Mouse (Mus musculus) C2C12 (cell line): Measurements from ENCODE around the gene Zbtb8b. TPM values are rescaled to one million over a fixed set of nuclear protein-coding genes. Genes with fewer than 3 reads are reported as not detected.

Experiments used
- H3K27me3 ChIP-seq: one replicate; pipeline ENCODE4 v1.6.1; 2011; ENCODE audit not compliant: control insufficient read depth, insufficient read depth, insufficient read length
- H3K36me3 ChIP-seq: one replicate; pipeline ENCODE4 v1.6.1; 2011; ENCODE audit not compliant: control insufficient read depth, insufficient read depth
- H3K4me3 ChIP-seq: one replicate; pipeline ENCODE4 v1.5.1; 2011; ENCODE audit warnings: mild to moderate bottlenecking, control low read depth; ENCODE audit not compliant: poor library complexity, insufficient read depth, severe bottlenecking
- H3K79me2 ChIP-seq: one replicate; pipeline ENCODE4 v1.6.1; 2011; ENCODE audit not compliant: control insufficient read depth, insufficient read depth
- H3K79me3 ChIP-seq: one replicate; pipeline ENCODE4 v1.6.1; 2011; ENCODE audit warnings: low read depth, control low read depth
- H3ac ChIP-seq: one replicate; pipeline ENCODE3; 2011; ENCODE audit warnings: low read depth; ENCODE audit not compliant: control insufficient read depth, insufficient read length
- CEBPB ChIP-seq: IDR thresholded peaks from one replicate; pipeline ENCODE4 v1.6.1; 2011; ENCODE audit warnings: low read depth, mild to moderate bottlenecking, control low read depth, moderate library complexity
- CTCF ChIP-seq: IDR thresholded peaks from one replicate; pipeline ENCODE4 v1.5.1; 2011; ENCODE audit not compliant: control insufficient read depth, insufficient read depth, insufficient read length
- FOSL1 ChIP-seq: IDR thresholded peaks from one replicate; pipeline ENCODE4 v1.8.0; 2011; ENCODE audit warnings: mild to moderate bottlenecking, low read length; ENCODE audit not compliant: poor library complexity, insufficient read depth, severe bottlenecking
- MAX ChIP-seq: IDR thresholded peaks from one replicate; pipeline ENCODE4 v1.6.1; 2011; ENCODE audit warnings: mild to moderate bottlenecking, control low read depth
- MYOD1 ChIP-seq: IDR thresholded peaks from one replicate; pipeline ENCODE4 v1.6.1; 2011; ENCODE audit warnings: low read depth; ENCODE audit not compliant: control insufficient read depth, insufficient read length
- MYOG ChIP-seq: IDR thresholded peaks from one replicate; pipeline ENCODE4 v1.6.1; 2011; ENCODE audit not compliant: control insufficient read depth, insufficient read length; ENCODE audit errors: extremely low read depth
- USF1 ChIP-seq: IDR thresholded peaks from one replicate; pipeline ENCODE4 v1.6.1; 2011; ENCODE audit warnings: low read depth, mild to moderate bottlenecking, control low read depth, moderate library complexity
- long read RNA-seq, 2 experiments: library from polyadenylated mRNA; unstranded; transcript quantifications; one replicate each; pipeline ENCODE4 v2.0.0; 2019 to 2020
- polyA plus RNA-seq: library from polyadenylated mRNA; unstranded; fragments of >200 nt; fragmentation: generic; extraction: Trizol; gene quantifications from one replicate; pipeline ENCODE4 v1.2.1, GENCODE M21; 2012; ENCODE audit warnings: missing spikeins

Zbtb8b gene
- polyA plus RNA-seq, result not detected
- long read RNA-seq, experiment 1, result 0 reads
- long read RNA-seq, experiment 2, result 0 reads

DNA sequence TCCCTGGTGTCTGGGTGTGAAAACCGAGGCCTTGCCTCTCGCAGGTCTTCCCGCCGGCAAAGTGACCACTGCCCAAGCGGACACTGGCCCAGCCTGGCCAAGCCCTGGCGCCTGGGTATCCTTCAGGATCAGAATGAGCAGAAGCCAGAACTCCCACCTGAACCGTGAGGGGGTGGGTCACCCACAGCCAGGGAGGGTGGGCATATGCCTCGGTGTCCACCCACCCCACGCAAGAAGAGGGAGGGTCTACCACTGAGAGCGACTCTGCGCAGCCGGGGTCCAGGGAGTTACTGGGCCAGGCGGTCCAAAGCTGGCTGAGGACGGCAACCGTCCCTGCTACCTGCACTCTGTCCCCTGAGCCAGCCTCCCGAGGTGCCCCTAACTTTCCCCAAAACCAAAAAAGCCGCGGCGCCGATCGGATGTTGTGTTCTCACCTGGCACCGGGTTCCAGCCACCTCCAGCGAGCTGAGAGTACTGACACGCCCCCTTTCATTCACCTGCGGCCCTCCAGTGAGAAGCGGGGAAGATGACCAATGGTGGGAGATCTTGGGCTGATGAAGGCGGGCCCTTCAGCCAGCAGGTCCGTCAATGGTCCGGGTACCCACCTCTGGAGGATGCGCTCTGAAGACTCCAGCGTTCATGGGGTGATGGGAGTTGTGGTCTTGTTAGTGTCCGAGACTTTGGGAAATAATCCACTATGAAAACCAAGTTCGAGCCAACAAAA lies at the start of gene Zbtb8b:
Zbtb8b (minus strand) TSS at position 514 of the 724 bp plus-strand sequence.
- H3K27me3 ChIP-seq, result peaks cover 34% of the 10 kb centered on the region
- H3ac ChIP-seq, result no peak within 1 kb of the TSS
- no peak within 1 kb of the TSS for H3K4me3 ChIP-seq
- no peaks in the 10 kb centered on the region for H3K79me3 ChIP-seq
- TF ChIP-seq MYOD1, result no peak
- TF ChIP-seq CTCF, result no peak
- no peak for TF ChIP-seq USF1
- no peak for TF ChIP-seq FOSL1
- no peak for TF ChIP-seq CEBPB
- no peak for TF ChIP-seq MAX
- no peak for TF ChIP-seq MYOG
- no peaks in the 10 kb centered on the region for H3K36me3 ChIP-seq
- no peaks in the 10 kb centered on the region for H3K79me2 ChIP-seq

DNA sequence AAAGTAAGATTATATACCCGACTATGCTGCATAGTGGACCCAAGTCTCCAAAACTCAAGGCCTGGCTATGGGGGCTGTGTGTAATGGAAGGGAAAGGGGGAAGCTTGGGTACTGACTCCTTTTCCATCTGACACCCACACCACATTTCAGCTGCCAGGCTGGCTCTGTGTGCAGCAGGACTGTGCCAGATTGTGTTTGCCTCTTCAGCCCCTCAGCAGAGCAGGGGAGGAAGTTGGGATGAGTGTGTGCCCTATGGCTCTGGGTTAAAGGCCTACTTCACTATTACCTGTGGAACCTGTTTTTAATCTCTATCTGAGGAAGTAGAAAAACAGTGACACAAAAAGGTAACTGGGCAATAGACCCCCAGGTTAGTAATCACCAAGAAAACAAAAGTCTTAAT lies 40.4 kb upstream of the Zbtb8b start:
- H3K4me3 ChIP-seq, result no peak overlapping the region
- no peak overlapping the region for H3ac ChIP-seq
- peaks cover 15% of the 10 kb centered on the region for H3K36me3 ChIP-seq
- no peaks in the 10 kb centered on the region for H3K27me3 ChIP-seq
- H3K79me2 ChIP-seq, result no peaks in the 10 kb centered on the region
- H3K79me3 ChIP-seq, result no peaks in the 10 kb centered on the region
- no peak for TF ChIP-seq MYOG
- no peak for TF ChIP-seq USF1
- no peak for TF ChIP-seq MAX
- TF ChIP-seq CTCF, result no peak
- no peak for TF ChIP-seq CEBPB
- TF ChIP-seq FOSL1, result no peak
- no peak for TF ChIP-seq MYOD1

DNA sequence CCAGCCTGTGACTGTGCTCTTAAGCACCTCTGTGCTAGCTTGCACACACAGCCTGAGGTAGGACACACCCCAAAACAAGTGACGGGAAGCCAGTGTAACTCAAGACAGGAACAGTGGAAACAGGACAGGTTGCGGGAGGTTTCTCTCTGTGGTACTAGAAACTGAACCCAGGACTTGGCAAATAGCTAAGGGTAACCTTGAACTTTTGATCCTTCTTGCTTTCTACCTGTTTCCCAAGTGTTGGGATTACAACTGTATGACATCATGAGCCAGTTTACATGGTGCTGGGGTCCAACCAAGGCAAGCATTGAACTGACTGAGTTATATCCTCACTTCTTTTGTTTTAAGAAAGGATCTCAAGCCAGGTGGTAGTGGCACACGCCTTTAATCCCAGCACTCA lies 39.2 kb upstream of the Zbtb8b start:
- H3K36me3 ChIP-seq, result peaks cover 11% of the 10 kb centered on the region
- TF ChIP-seq MAX (no peak), MYOG (no peak), USF1 (no peak), CTCF (no peak), FOSL1 (no peak), CEBPB (no peak), MYOD1 (no peak)
- no peaks in the 10 kb centered on the region for H3K79me2 ChIP-seq
- no peaks in the 10 kb centered on the region for H3K27me3 ChIP-seq
- no peak overlapping the region for H3K4me3 ChIP-seq
- no peak overlapping the region for H3ac ChIP-seq
- no peaks in the 10 kb centered on the region for H3K79me3 ChIP-seq

DNA sequence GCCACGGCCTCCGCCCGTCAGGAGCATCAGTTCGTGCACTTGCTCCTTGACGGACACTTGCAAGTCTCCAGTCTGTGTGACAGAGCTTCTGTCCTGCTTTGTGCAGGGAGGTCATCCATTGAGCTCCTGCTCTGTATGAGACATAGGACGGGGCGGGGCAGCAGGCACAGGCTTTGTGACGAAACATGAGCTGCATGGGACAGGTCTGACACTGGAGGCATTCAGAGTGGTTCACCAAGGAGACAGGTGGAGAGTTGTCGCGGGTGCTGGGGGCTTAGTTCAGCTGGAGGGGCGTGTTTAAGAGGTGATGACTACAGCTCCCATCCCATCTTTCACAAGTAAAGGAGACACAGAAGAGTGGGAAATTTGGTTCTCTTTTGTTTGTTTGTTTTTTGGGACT lies 35.4 kb upstream of the Zbtb8b start:
- no peaks in the 10 kb centered on the region for H3K79me3 ChIP-seq

DNA sequence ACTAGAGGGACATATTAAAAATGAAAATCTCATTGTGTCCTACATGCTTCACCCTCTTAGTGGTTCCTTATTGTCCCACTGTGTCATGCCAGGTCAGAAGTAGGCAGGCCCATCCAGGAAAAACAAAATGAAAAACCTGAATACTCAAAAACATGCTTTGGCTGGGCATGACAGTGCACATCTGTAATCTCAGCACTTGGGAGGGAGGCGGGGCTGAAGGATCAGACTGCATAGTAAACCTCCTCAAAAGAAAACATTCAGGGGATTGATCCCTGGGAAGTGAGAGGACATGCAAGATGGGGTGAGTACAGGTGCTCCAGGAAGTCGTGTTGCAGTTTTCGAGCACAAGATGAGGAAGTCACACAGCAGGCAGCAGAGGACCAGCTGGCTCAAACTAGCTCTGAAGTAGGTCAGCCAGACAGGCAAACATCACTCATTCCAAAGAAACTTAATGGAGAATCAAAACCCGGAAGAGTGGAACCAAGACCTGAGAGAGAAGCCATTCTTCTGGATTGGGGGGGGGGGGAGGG lies 23.7 kb upstream of the Zbtb8b start:
- H3K36me3 ChIP-seq, result peaks cover 22% of the 10 kb centered on the region
- H3ac ChIP-seq, result no peak overlapping the region

More for the DNA sequence above, 35.4 kb upstream of the Zbtb8b start:
- H3K36me3 ChIP-seq, result peaks cover 24% of the 10 kb centered on the region
- H3K27me3 ChIP-seq, result no peaks in the 10 kb centered on the region
- no peak overlapping the region for H3ac ChIP-seq
- H3K79me2 ChIP-seq, result no peaks in the 10 kb centered on the region
- TF ChIP-seq FOSL1, result no peak
- no peak for TF ChIP-seq USF1
- TF ChIP-seq CTCF, result no peak
- no peak for TF ChIP-seq MYOG
- TF ChIP-seq CEBPB, result no peak
- no peak for TF ChIP-seq MYOD1
- no peak for TF ChIP-seq MAX
- no peak overlapping the region for H3K4me3 ChIP-seq

More for the DNA sequence above, 23.7 kb upstream of the Zbtb8b start:
- no peak for TF ChIP-seq FOSL1
- TF ChIP-seq MAX, result no peak
- TF ChIP-seq MYOG, result no peak
- TF ChIP-seq MYOD1, result no peak
- H3K79me2 ChIP-seq, result no peaks in the 10 kb centered on the region
- no peaks in the 10 kb centered on the region for H3K27me3 ChIP-seq
- H3K79me3 ChIP-seq, result peaks cover 4% of the 10 kb centered on the region
- H3K4me3 ChIP-seq, result no peak overlapping the region
